Mouse (Mus musculus) neural tube, embryonic 11.5 days (tissue): Measurements from ENCODE around the gene Gns. TPM values are rescaled to one million over a fixed set of nuclear protein-coding genes. Genes with fewer than 3 reads are reported as not detected.

Source experiments
- ATAC-seq: fragments of 200-750 bp; cut with Nextera tagmentation; 2 replicates; pipeline ENCODE4 v1.8.0; 2017; ENCODE audit warnings: moderate number of reproducible peaks, mild to moderate bottlenecking, moderate TSS enrichment, moderate library complexity; ENCODE audit not compliant: insufficient read depth, low FRiP score, low TSS enrichment
- DNase-seq: peaks from one replicate; pipeline ENCODE4 v3.0.0-alpha.2; 2015; ENCODE audit warnings: low spot score
- H3K27ac ChIP-seq: fragments of 300-500 bp; sonication (generic); 2 replicates; pipeline ENCODE4 v1.5.1; 2014; ENCODE audit warnings: low read depth, mild to moderate bottlenecking, low read length
- H3K27me3 ChIP-seq: fragments of 300-500 bp; sonication (generic); 2 replicates; pipeline ENCODE4 v1.6.1; 2014; ENCODE audit warnings: mild to moderate bottlenecking, low read length, mixed read lengths; ENCODE audit not compliant: control insufficient read depth, insufficient read depth
- H3K36me3 ChIP-seq: fragments of 300-500 bp; sonication (generic); 2 replicates; pipeline ENCODE4 v1.6.1; 2014; ENCODE audit warnings: mild to moderate bottlenecking, low read length, moderate library complexity, mixed read lengths; ENCODE audit not compliant: control insufficient read depth, insufficient read depth
- H3K4me1 ChIP-seq: fragments of 300-500 bp; sonication (generic); 2 replicates; pipeline ENCODE4 v1.6.1; 2014; ENCODE audit warnings: low read length, mixed read lengths; ENCODE audit not compliant: control insufficient read depth, insufficient read depth
- H3K4me2 ChIP-seq: fragments of 300-500 bp; sonication (generic); 2 replicates; pipeline ENCODE4 v1.6.1; 2014; ENCODE audit warnings: low read depth, mild to moderate bottlenecking, moderate library complexity
- H3K4me3 ChIP-seq: fragments of 300-500 bp; sonication (generic); 2 replicates; pipeline ENCODE4 v1.5.1; 2014; ENCODE audit warnings: low read depth, low read length
- H3K9ac ChIP-seq: fragments of 300-500 bp; sonication (generic); 2 replicates; pipeline ENCODE4 v1.6.1; 2014; ENCODE audit warnings: mild to moderate bottlenecking, low read length
- H3K9me3 ChIP-seq: fragments of 300-500 bp; sonication (generic); 2 replicates; pipeline ENCODE4 v1.6.1; 2016; ENCODE audit warnings: low read length; ENCODE audit not compliant: control insufficient read depth
- WGBS: fragments of 180-500 bp; shearing (Covaris S2); extraction: QIAGEN DNeasy Blood & Tissue Kit; methylation state at CpG from one replicate; pipeline ENCODE4 v1.1.7; 2014; 5-methylcytosine and 5-hydroxymethylcytosine counted together
- polyA plus RNA-seq: library from polyadenylated mRNA; unstranded; fragments of >200 nt; fragmentation: Nextera tagmentation; extraction: Ambion mirVana; gene quantifications from 2 replicates; pipeline ENCODE4 v1.2.1, GENCODE M21; 2014

The Gns gene
- polyA plus RNA-seq: 52.5 and 53.5 TPM in 2 replicates

- H3K27me3 ChIP-seq: no peaks in the 10 kb centered on the region
- no peaks in the 10 kb centered on the region for H3K36me3 ChIP-seq
- DNase-seq (peak; percentile 94), ATAC-seq (peak; percentile 100)
- peak within 1 kb of the TSS; percentile 88 for H3K9ac ChIP-seq
- H3K4me2 ChIP-seq: peak within 1 kb of the TSS; percentile 88
- H3K4me1 ChIP-seq: peaks cover 7% of the 10 kb centered on the region; the same call in 1 of the 2 replicates
- whole genome bisulfite sequencing: under 1% methylated on average over 70 of the region's 72 CpGs
- peak within 1 kb of the TSS; percentile 65 for H3K27ac ChIP-seq
- H3K9me3 ChIP-seq: no peaks in the 10 kb centered on the region
- H3K4me3 ChIP-seq: peak within 1 kb of the TSS; percentile 91
These were observed at the start of gene Gns for GRCm38 (mm10) chr10:121364801-121365564. Gns (plus strand) TSS chr10:121365090.

DNA sequence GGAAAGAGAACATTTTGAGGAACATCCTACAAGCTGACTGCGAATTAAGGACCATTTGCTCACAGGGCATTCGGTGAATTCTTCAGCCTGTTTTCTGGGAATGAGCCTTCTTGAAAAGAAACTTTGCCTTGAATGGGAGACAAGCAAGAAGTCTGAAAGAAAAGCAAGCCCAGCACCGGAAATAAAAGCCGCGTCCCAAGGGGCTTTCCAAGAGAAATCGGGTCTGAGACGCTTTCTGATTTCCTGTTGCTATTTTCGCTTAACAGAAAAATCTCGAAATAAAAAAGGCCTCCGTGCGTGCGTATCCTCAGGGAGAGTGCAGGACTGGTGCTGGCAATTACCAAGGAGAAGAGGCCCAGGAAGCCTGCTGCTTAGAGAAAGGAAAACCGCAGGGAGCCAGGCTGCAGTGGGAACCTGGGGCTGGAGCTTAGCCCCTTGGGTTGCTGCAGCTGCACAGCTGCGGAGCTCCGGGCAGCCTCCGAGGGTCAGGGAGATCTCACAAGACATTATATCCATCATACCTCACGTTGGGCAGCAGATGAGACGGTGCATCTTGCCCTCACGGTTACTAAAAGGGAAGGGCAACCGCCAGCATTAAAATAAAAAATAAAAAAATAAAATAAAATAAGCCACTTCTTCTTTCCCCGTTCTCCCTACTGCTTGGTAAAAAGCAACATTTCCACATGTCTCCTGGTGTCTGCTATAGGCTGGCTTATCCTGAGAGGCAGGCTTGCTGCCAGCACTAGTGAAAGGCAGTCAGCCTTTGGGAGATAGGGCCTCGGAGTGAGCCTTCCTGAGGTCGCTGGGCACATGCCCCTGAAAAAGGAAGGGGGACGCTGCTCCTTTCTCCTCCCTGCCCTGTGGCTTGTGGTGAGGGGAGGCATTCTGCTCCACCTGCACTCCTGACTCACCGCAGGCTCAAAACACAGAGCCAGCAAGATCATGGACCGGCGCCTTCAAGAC is 49.3 kb upstream of the Gns start:
- Histone ChIP-seq H3K36me3 (no peaks in the 10 kb centered on the region), H3K4me1 (0 out of 2 replicates have a peak, but pooled peaks cover 3% of the 10 kb centered on the region), H3K27ac (no peak overlapping the region), H3K4me3 (no peak overlapping the region), H3K4me2 (peak overlapping the region; percentile 14; the same call in 1 of the 2 replicates), H3K9me3 (no peaks in the 10 kb centered on the region), H3K27me3 (peaks cover 2% of the 10 kb centered on the region; the same call in 1 of the 2 replicates), H3K9ac (peak overlapping the region; percentile 10; the same call in 1 of the 2 replicates)
- WGBS: 25% methylated on average over 27 of the region's 27 CpGs
- ATAC-seq (no peak), DNase-seq (no peak)

DNA sequence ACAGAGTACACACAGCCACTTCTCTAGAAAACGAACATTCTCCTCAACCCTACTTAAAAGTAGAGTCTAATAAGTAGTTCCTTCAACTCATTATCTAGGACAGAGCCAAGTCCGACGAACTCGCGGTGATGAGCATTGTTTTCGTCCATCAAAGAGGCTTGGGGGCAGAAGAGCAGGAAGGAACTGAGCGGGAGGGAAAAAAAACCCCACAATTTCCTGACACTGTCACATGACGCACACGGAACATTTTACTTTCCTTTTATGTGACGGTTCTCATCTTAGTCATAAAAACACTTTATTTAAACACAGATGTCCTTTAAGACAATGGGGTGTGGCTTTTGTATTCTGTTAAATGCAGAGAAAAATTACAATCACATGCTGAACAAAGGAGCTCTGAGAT is 48.5 kb upstream of the Gns start:
- DNase-seq (no peak), ATAC-seq (no peak)
- Histone ChIP-seq H3K36me3 (no peaks in the 10 kb centered on the region), H3K4me3 (no peak overlapping the region), H3K4me2 (no peak overlapping the region), H3K27me3 (no peaks in the 10 kb centered on the region), H3K4me1 (0 out of 2 replicates have a peak, but pooled peaks cover 3% of the 10 kb centered on the region), H3K27ac (no peak overlapping the region), H3K9me3 (no peaks in the 10 kb centered on the region), H3K9ac (no peak overlapping the region)
- 85% methylated on average over 10 of the region's 10 CpGs for WGBS

DNA sequence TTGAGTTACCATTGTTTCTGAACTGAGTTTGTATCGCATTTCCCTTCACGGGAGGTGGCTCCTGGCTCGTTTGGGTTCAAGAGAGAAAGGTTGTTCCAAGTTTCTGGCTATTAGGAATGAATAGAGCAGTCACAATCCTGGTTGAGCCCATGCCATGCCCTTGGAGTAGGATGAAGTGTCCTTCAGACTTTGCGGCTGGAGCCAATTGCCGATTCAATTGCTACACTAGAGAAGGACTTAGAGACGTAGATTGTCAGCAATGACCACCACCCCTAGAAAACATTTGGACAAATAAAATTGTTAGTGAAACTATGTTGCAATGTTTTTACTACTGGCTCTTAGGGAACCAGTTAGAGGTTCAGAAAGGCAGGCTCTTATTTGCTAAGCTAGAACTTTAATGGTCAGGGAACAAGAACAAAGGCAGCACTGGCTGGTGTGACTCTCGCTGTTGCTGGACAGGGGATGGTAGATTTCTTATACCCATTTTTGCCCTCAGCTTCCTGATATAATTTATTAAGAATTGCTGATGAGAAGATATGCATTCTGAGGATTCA is 46.4 kb upstream of the Gns start:
- ATAC-seq (no peak), DNase-seq (no peak)
- no peak overlapping the region for H3K4me3 ChIP-seq
- WGBS: 79% methylated on average over 7 of the region's 7 CpGs
- H3K27me3 ChIP-seq: no peaks in the 10 kb centered on the region
- no peak overlapping the region for H3K4me2 ChIP-seq
- no peaks in the 10 kb centered on the region for H3K36me3 ChIP-seq
- no peak overlapping the region for H3K9ac ChIP-seq
- H3K27ac ChIP-seq: no peak overlapping the region
- H3K4me1 ChIP-seq: 0 out of 2 replicates have a peak, but pooled peaks cover 3% of the 10 kb centered on the region
- H3K9me3 ChIP-seq: no peaks in the 10 kb centered on the region

GRCm38 (mm10) chr10:121323493-121323892 is 41.4 kb upstream of the Gns start:
- no peaks in the 10 kb centered on the region for H3K9me3 ChIP-seq
- 90% methylated on average over 7 of the region's 7 CpGs for WGBS

GRCm38 (mm10) chr10:121326167-121326566 is 38.7 kb upstream of the Gns start:
- Histone ChIP-seq H3K4me2 (no peak overlapping the region), H3K27ac (no peak overlapping the region), H3K27me3 (no peaks in the 10 kb centered on the region), H3K9ac (no peak overlapping the region), H3K4me3 (no peak overlapping the region), H3K9me3 (no peaks in the 10 kb centered on the region), H3K4me1 (no peaks in the 10 kb centered on the region), H3K36me3 (no peaks in the 10 kb centered on the region)
- DNase-seq: no peak
- no peak for ATAC-seq

More at GRCm38 (mm10) chr10:121323493-121323892, 41.4 kb upstream of the Gns start:
- no peaks in the 10 kb centered on the region for H3K27me3 ChIP-seq
- no peak overlapping the region for H3K27ac ChIP-seq
- DNase-seq (no peak), ATAC-seq (no peak)
- H3K4me2 ChIP-seq: no peak overlapping the region
- no peaks in the 10 kb centered on the region for H3K36me3 ChIP-seq
- no peak overlapping the region for H3K4me3 ChIP-seq
- H3K9ac ChIP-seq: no peak overlapping the region
- H3K4me1 ChIP-seq: no peaks in the 10 kb centered on the region

DNA sequence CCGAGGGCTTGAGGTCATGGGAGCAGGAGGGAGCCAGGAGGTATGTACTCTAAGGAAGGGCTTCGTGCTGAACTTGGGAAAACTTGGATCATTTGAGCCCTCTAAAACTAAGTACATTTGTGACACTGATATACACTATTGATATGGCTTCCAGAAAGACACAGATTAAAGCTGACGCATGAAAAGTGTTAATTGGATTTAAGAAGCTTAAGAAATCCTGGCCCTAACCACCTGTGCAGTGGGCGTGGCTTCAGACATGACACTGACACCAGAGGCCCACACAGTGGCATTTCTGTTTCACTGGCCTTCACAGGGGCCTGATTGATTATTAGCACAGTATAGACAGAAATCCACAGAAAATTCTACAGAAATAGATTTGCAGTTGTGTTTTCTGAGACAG is 35.3 kb upstream of the Gns start:
- Histone ChIP-seq H3K27ac (no peak overlapping the region), H3K4me3 (no peak overlapping the region), H3K9ac (no peak overlapping the region), H3K9me3 (no peaks in the 10 kb centered on the region), H3K36me3 (no peaks in the 10 kb centered on the region), H3K27me3 (no peaks in the 10 kb centered on the region), H3K4me2 (no peak overlapping the region), H3K4me1 (no peaks in the 10 kb centered on the region)
- DNase-seq (no peak), ATAC-seq (no peak)
- 80% methylated on average over 4 of the region's 4 CpGs for WGBS

DNA sequence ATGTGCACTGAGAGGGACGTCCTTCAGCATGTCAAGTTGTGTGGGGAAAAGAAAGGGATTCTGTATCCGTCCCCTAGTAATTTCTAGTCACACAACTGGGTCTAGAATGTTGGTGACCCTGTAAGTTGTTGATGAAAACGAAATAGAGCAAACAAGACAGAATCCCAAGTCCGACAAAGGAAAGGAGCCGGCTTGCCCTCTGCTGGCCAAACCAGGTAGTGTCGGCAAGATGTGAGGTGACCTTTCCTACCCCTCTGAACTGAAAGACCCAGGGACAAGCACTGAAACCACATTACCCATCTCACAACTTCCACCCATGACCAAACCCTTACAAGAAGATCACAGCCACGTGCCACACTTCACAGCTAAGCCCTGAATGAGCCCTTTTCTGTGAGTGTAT is 34.0 kb upstream of the Gns start:
- Histone ChIP-seq H3K4me3 (no peak overlapping the region), H3K9ac (no peak overlapping the region), H3K4me1 (no peaks in the 10 kb centered on the region), H3K36me3 (no peaks in the 10 kb centered on the region), H3K4me2 (no peak overlapping the region), H3K27me3 (no peaks in the 10 kb centered on the region), H3K27ac (no peak overlapping the region), H3K9me3 (no peaks in the 10 kb centered on the region)
- WGBS: 11% methylated on average over 7 of the region's 7 CpGs
- DNase-seq: peak; percentile 74
- ATAC-seq: no peak; the same call in 1 of the 2 replicates
